Mouse (Mus musculus) cortical plate, adult 2 months (tissue): ENCODE data around the gene Prss41.
A peak's percentile ranks its signal among the peaks of the same experiment; 100 is the strongest.

Source experiments
- CTCF ChIP-seq: fragments of 200-500 bp; IDR thresholded peaks from 2 replicates; pipeline ENCODE4 v1.5.1; 2011; ENCODE audit warnings: mild to moderate bottlenecking, control low read depth, low read length; ENCODE audit not compliant: insufficient read depth; ENCODE audit errors: extremely low read depth
- POLR2A ChIP-seq: fragments of 200-500 bp; IDR thresholded peaks from 2 replicates; pipeline ENCODE4 v1.6.1; 2011; ENCODE audit warnings: mild to moderate bottlenecking, low read length, control low read depth; ENCODE audit not compliant: insufficient read depth; ENCODE audit errors: extremely low read depth

- TF ChIP-seq CTCF (peak; percentile 66), POLR2A (no peak)
Observed at GRCm38 (mm10) chr17:23873884-23874856, 30.2 kb upstream of the Prss41 start.
